Comparison of ENCODE assay signal across 29 mouse cellular contexts in genomic region chr6:95587108-95587796, GRCm38 (mm10).
A peak's percentile ranks its signal among the peaks of the same experiment; 100 is the strongest.
DNase-seq lines count a peak whose midpoint lies in the region; ATAC-seq and TF ChIP-seq lines count a peak whose summit lies in the region.
"Had no signal": no experiment of that assay in that cellular context is flagged by ENCODE, and none has a peak within 500 bp of the region (broad histone marks: within the 10 kb centered on the region; RNA-seq: fewer than 3 reads in every experiment).

No protein-coding gene starts in this region.

- no peak for TF ChIP-seq POLR2A in brain, embryonic 14.5 days (IDR thresholded peaks at IDR 0.05; ENCODE audit: borderline replicate concordance, extremely low read depth, insufficient read depth, insufficient read length, poor library complexity, severe bottlenecking)

- peak; percentile 87 for DNase-seq in forebrain, embryonic 14.5 days (ENCODE audit: low spot score)
- DNase-seq in layer of hippocampus, postnatal 14 days (ENCODE audit: low spot score in 2 of 2), result peak; percentile 12 to 70
- DNase-seq in layer of hippocampus, adult 8-10 months (ENCODE audit: low spot score in 2 of 2), result no peak
- peak; percentile 28 for DNase-seq in Muller cell, postnatal 12 days (ENCODE audit: inconsistent ontology term)
- peak; percentile 93 for DNase-seq in brain, embryonic 14.5 days (ENCODE audit: low read depth)
- DNase-seq in right cerebral cortex, postnatal 4 days, result no peak
- DNase-seq: adrenal gland, postnatal 25 days; cerebellum, adult 2 months; gastrocnemius, postnatal 14 days; heart, postnatal 36 days; kidney, adult 9 months; kidney, postnatal 10 days; liver, embryonic 13.5 days; lung, adult 18-20 months; lung, postnatal 4 days; thymus, postnatal 25 days had no signal

- WGBS in forebrain, embryonic 14.5 days, result 32% methylated on average over 6 of the region's 6 CpGs
- 65% methylated on average over 6 of the region's 6 CpGs for WGBS in forebrain, embryonic 12.5 days

- peak; percentile 85 for ATAC-seq in forebrain, embryonic 14.5 days
- ATAC-seq in forebrain, embryonic 12.5 days (ENCODE audit: low FRiP score), result no peak; the same call in 1 of the 2 replicates
- ATAC-seq: CD4-positive, CD25-positive, alpha-beta regulatory T cell, adult 4 months; intestine, postnatal 0 days; lung, postnatal 0 days; midbrain, embryonic 15.5 days had no signal

- H3K36me3 ChIP-seq in forebrain, embryonic 14.5 days (ENCODE audit: control insufficient read depth, insufficient read depth, low read length), result no peaks in the 10 kb centered on the region
- no peaks in the 10 kb centered on the region for H3K36me3 ChIP-seq in forebrain, embryonic 12.5 days (replicated peaks)
- H3K36me3 ChIP-seq: midbrain, embryonic 15.5 days; neural tube, embryonic 12.5 days had no signal

- no peak overlapping the region for H3K4me3 ChIP-seq in forebrain, embryonic 14.5 days (ENCODE audit: low read depth, low read length)
- H3K4me3 ChIP-seq in forebrain, embryonic 12.5 days (replicated peaks), result no peak overlapping the region
- H3K4me3 ChIP-seq: embryonic facial prominence, embryonic 13.5 days; hindbrain, embryonic 13.5 days; limb, embryonic 10.5 days; limb, embryonic 15.5 days; liver, embryonic 13.5 days; megakaryocyte, embryonic 14.5 days; midbrain, embryonic 15.5 days; neural tube, embryonic 12.5 days; stomach, embryonic 15.5 days had no signal

- H3K27me3 ChIP-seq in forebrain, embryonic 14.5 days (replicated peaks; ENCODE audit: control insufficient read depth, insufficient read depth, low read length), result no peaks in the 10 kb centered on the region
- no peaks in the 10 kb centered on the region for H3K27me3 ChIP-seq in forebrain, embryonic 12.5 days
- H3K27me3 ChIP-seq: embryonic facial prominence, embryonic 13.5 days; hindbrain, embryonic 13.5 days; limb, embryonic 15.5 days; liver, embryonic 13.5 days; megakaryocyte, embryonic 14.5 days; midbrain, embryonic 15.5 days; neural tube, embryonic 12.5 days; stomach, embryonic 15.5 days had no signal

- 0 out of 2 replicates have a peak, but pooled peaks cover 3% of the 10 kb centered on the region for H3K4me1 ChIP-seq in forebrain, embryonic 14.5 days (ENCODE audit: control insufficient read depth, insufficient read depth, low read length)
- 0 out of 2 replicates have a peak, but pooled peaks cover 6% of the 10 kb centered on the region for H3K4me1 ChIP-seq in forebrain, embryonic 12.5 days
- H3K4me1 ChIP-seq: embryonic facial prominence, embryonic 13.5 days; limb, embryonic 15.5 days; liver, embryonic 13.5 days; stomach, embryonic 15.5 days had no signal

- no peak for TF ChIP-seq CTCF in brain, embryonic 14.5 days (IDR thresholded peaks at IDR 0.05; ENCODE audit: borderline replicate concordance, extremely low read depth, insufficient read depth, insufficient read length)

- H3K4me2 ChIP-seq in forebrain, embryonic 14.5 days (ENCODE audit: low read length), result no peak overlapping the region
- H3K4me2 ChIP-seq in forebrain, embryonic 12.5 days, result no peak overlapping the region
- H3K4me2 ChIP-seq: embryonic facial prominence, embryonic 13.5 days; heart, embryonic 11.5 days; hindbrain, embryonic 13.5 days; limb, embryonic 15.5 days; liver, embryonic 13.5 days; midbrain, embryonic 15.5 days; neural tube, embryonic 12.5 days; stomach, embryonic 15.5 days had no signal

- no peak overlapping the region for H3K27ac ChIP-seq in forebrain, embryonic 14.5 days (ENCODE audit: low read depth, low read length)
- H3K27ac ChIP-seq in forebrain, embryonic 12.5 days, result no peak overlapping the region
- H3K27ac ChIP-seq: embryonic facial prominence, embryonic 13.5 days; hindbrain, embryonic 13.5 days; limb, embryonic 10.5 days; limb, embryonic 15.5 days; liver, embryonic 13.5 days; midbrain, embryonic 15.5 days; neural tube, embryonic 12.5 days; stomach, embryonic 15.5 days had no signal

- H3K9me3 ChIP-seq in forebrain, embryonic 14.5 days (replicated peaks; ENCODE audit: control insufficient read depth, low read length), result no peaks in the 10 kb centered on the region
- H3K9me3 ChIP-seq in forebrain, embryonic 12.5 days, result no peaks in the 10 kb centered on the region
- H3K9me3 ChIP-seq: embryonic facial prominence, embryonic 13.5 days; hindbrain, embryonic 13.5 days; limb, embryonic 10.5 days; limb, embryonic 15.5 days; liver, embryonic 13.5 days; megakaryocyte, embryonic 14.5 days; midbrain, embryonic 15.5 days; stomach, embryonic 15.5 days had no signal

- no peak overlapping the region for H3K9ac ChIP-seq in forebrain, embryonic 14.5 days (ENCODE audit: low read length)
- no peak overlapping the region for H3K9ac ChIP-seq in forebrain, embryonic 12.5 days
- H3K9ac ChIP-seq: embryonic facial prominence, embryonic 13.5 days; hindbrain, embryonic 13.5 days; limb, embryonic 15.5 days; liver, embryonic 13.5 days; midbrain, embryonic 15.5 days; neural tube, embryonic 12.5 days; stomach, embryonic 15.5 days had no signal

Comparison
In these comparisons a context has a peak if more than half of its experiments do, and no peak if none do; other contexts are left out.
1. DNase-seq: peak in forebrain, embryonic 14.5 days (single experiment), layer of hippocampus, postnatal 14 days (2 of 2), Muller cell, postnatal 12 days (single experiment) and brain, embryonic 14.5 days (single experiment); none in layer of hippocampus, adult 8-10 months (0 of 2) and right cerebral cortex, postnatal 4 days (single experiment).